Mouse (Mus musculus) left cerebral cortex, postnatal 4 days (tissue): Measurements from ENCODE around the gene Med12l. TPM values are rescaled to one million over a fixed set of nuclear protein-coding genes. Genes with fewer than 3 reads are reported as not detected.
"Not testable (repeated sequence)": the region's sequence is repeated elsewhere in the genome, so short reads cannot be mapped to it uniquely, and the experiment has no call there.

Source experiments
- DNase-seq: peaks from one replicate; pipeline ENCODE4 v3.0.0-alpha.2; 2022
- intact Hi-C: fragments of 180-260 bp; cut with DNase I; formaldehyde crosslinking; loops from one replicate; pipeline ENCODE4 v1.15.1; 2025
- total RNA-seq, 2 experiments: library from RNA; stranded (reverse); gene quantifications; 2 replicates each; pipeline ENCODE4 v1.2.3; 2021

Med12l gene
- total RNA-seq, 2 experiments from 2014 or later = 23.0 to 25.4 TPM

- intact Hi-C loops = no loop called here
Measured at GRCm38 (mm10) chr3:59131966-59132365, 126.3 kb downstream of the Med12l start.

GRCm38 (mm10) chr3:59133189-59133588 lies 127.6 kb downstream of the Med12l start:
- intact Hi-C loops = no loop called here
- no peak for DNase-seq

More at GRCm38 (mm10) chr3:59131966-59132365, 126.3 kb downstream of the Med12l start:
- DNase-seq = no peak

GRCm38 (mm10) chr3:59135911-59136653 lies 130.5 kb downstream of the Med12l start:
- no peak for DNase-seq
- intact Hi-C loops = no loop called here

GRCm38 (mm10) chr3:59138946-59139468 lies 133.4 kb downstream of the Med12l start:
- intact Hi-C loops = no loop called here

GRCm38 (mm10) chr3:59139651-59140051 lies 134.0 kb downstream of the Med12l start:
- intact Hi-C loops = no loop called here
- no peak for DNase-seq

More at GRCm38 (mm10) chr3:59138946-59139468, 133.4 kb downstream of the Med12l start:
- DNase-seq = no peak

- DNase-seq = no peak
Measured at GRCm38 (mm10) chr3:59140115-59140514, 134.5 kb downstream of the Med12l start.

GRCm38 (mm10) chr3:59140941-59141340 lies 135.3 kb downstream of the Med12l start:
- DNase-seq = not testable (repeated sequence)

More at GRCm38 (mm10) chr3:59140115-59140514, 134.5 kb downstream of the Med12l start:
- intact Hi-C loops = no loop called here

GRCm38 (mm10) chr3:59141507-59142305 lies 136.1 kb downstream of the Med12l start:
- intact Hi-C loops = no loop called here
- DNase-seq = no peak

More at GRCm38 (mm10) chr3:59140941-59141340, 135.3 kb downstream of the Med12l start:
- intact Hi-C loops = not testable (repeated sequence)

- intact Hi-C loops = no loop called here
- no peak for DNase-seq
Measured at GRCm38 (mm10) chr3:59145194-59145593, 139.6 kb downstream of the Med12l start.

GRCm38 (mm10) chr3:59149646-59150045 lies 144.0 kb downstream of the Med12l start:
- DNase-seq = no peak
- intact Hi-C loops = no loop called here

- intact Hi-C loops = no loop called here
- no peak for DNase-seq
Measured at GRCm38 (mm10) chr3:59150624-59151023, 145.0 kb downstream of the Med12l start.

GRCm38 (mm10) chr3:59153424-59153823 lies 147.8 kb downstream of the Med12l start, which contains the start of gene P2ry14:
P2ry14 (minus strand) TSS chr3:59153618.
- DNase-seq = no peak
- intact Hi-C loops = no loop called here

GRCm38 (mm10) chr3:59154888-59155287 lies 149.3 kb downstream of the Med12l start:
- no peak for DNase-seq
- intact Hi-C loops = no loop called here

GRCm38 (mm10) chr3:59155404-59155803 lies 149.8 kb downstream of the Med12l start:
- intact Hi-C loops = no loop called here
- DNase-seq = no peak

GRCm38 (mm10) chr3:59157048-59157447 lies 151.4 kb downstream of the Med12l start:
- intact Hi-C loops = no loop called here

GRCm38 (mm10) chr3:59160465-59160864 lies 154.8 kb downstream of the Med12l start:
- intact Hi-C loops = no loop called here
- DNase-seq = no peak

More at GRCm38 (mm10) chr3:59157048-59157447, 151.4 kb downstream of the Med12l start:
- no peak for DNase-seq

GRCm38 (mm10) chr3:59167417-59168054 lies 161.9 kb downstream of the Med12l start:
- no peak for DNase-seq

GRCm38 (mm10) chr3:59168476-59168875 lies 162.9 kb downstream of the Med12l start:
- intact Hi-C loops = no loop called here
- DNase-seq = no peak

More at GRCm38 (mm10) chr3:59167417-59168054, 161.9 kb downstream of the Med12l start:
- intact Hi-C loops = no loop called here

- intact Hi-C loops = no loop called here
- no peak for DNase-seq
Measured at GRCm38 (mm10) chr3:59169215-59169614, 163.6 kb downstream of the Med12l start.

GRCm38 (mm10) chr3:59169921-59170627 lies 164.4 kb downstream of the Med12l start:
- DNase-seq = no peak
- intact Hi-C loops = no loop called here
